Mouse (Mus musculus): ENCODE measurements around the gene Bcorl1.

The Bcorl1 gene

DNA sequence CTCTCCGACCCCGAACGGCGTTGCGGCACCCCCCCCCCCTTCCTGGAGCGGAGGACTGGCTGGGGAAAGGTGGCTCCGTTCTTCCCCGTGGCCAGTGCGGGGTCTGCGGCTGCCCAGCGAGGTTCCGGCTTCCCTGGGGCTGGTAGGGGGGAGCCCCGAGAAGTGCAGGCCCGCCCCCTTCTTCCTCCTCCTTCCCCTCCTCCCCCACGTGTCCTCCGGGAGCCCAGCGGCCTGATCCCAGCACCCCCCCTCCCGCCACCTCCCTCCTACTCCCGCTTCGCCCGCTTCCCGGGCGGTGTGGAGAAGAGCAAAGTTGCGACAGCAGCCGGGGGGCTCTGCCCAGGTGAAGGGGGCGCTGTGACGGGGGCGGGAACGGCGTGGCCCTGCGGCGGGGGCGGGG is at the start of gene Bcorl1:
Gene Bcorl1, plus strand, starts transcription at position 218 of the 400 bp plus-strand sequence.
- peak; percentile 63 for DNase-seq (ENCODE audit: low spot score)

DNA sequence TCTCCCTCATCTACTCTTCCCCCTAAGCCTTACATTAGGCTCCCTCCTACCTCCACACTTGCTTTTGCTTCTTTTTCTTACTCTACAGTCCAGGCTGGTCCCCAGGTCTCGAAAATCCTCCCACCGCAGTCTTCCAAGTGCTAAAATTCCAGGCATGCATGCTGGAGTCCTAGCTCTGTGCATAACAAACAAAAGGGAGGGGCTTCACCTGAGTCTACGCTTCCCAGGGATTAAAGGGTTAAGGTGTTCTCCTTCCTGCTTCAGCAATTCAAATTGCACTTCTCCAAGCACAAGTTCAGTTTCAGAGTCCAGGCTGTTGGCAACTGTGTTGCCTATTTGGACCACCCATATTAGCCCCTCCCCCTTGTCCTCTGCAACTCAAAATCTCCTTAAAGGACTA is 49.7 kb upstream of the Bcorl1 start:
- DNase-seq (ENCODE audit: low spot score), result no peak

DNA sequence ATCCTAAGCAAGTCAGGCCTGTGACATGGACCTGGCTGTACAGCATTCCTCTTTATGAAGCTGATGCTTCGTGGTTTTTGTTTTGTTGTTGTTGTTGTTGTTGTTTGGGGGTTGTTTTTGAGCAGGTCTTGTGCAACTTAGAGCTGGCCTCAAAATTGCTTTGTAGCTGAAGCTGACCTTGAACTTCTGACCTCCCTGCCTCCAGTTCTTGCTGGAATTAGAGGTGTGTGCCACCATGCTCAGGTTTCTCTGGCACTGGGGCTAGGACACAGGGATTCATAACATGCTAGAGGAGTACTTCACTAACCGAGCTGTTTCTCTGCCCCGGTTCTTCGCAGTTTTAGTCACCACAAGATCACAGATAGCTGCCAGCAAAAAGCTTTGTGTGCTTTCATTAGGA is 35.8 kb upstream of the Bcorl1 start:
- DNase-seq (ENCODE audit: low spot score), result no peak

DNA sequence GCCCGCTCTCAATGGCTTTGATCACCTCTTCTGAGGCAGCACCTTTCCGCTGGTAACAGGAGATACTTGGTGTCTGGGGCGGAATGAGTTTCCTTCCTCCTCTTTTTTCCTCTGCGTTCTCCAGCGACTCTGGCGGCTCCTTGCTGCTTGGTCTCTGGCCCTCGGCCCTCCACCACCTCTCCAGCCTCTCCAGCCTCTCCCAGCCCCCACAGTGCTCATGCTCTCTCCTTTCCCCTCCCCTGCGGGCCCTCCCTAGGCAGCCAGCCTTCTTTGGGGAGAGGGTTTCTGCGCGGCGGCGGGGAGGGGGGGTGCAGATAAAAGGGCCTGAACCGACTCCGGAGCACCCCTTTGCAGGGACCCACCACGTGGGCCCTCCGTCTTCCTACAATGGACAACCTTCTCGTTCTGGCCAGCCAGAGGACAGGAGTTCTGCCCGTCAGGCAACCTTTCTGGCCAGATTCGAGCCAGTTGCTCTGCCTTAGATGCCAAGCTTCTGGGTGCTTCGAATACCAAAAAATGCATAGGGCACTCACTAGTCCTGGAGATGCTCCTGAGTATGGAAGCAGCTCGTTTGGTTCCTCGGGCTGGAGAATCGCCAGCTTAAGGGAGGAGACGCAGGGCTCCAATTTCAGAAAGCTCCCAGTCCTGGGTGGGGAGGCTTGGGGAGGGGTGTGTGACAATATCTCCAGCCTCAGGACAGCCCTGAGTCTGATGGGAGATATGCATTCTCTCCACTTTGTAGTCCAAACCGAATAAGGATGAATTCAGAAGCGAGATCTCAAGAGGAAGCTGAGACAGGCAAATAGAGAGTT is 30.2 kb upstream of the Bcorl1 start:
- DNase-seq (ENCODE audit: low spot score), result no peak

DNA sequence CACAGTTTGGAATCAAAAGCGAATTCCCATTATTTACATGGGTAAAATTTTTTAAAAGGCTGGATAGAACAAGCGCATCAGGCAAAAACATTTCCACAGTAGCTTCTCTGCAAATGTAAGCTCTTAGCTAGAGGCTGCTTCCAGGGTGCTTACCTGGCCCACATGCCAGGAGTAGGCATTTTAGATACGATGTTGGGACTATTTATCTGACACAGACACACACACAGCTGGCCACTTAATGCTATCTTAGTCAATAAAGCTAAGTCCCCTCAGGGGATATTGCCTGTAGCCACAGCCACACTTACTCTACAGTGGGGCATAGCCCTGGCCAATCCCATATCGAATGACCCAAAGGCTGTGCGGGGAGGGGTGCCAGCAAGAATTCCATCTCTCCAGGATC is 29.4 kb upstream of the Bcorl1 start:
- DNase-seq (ENCODE audit: low spot score), result no peak

DNA sequence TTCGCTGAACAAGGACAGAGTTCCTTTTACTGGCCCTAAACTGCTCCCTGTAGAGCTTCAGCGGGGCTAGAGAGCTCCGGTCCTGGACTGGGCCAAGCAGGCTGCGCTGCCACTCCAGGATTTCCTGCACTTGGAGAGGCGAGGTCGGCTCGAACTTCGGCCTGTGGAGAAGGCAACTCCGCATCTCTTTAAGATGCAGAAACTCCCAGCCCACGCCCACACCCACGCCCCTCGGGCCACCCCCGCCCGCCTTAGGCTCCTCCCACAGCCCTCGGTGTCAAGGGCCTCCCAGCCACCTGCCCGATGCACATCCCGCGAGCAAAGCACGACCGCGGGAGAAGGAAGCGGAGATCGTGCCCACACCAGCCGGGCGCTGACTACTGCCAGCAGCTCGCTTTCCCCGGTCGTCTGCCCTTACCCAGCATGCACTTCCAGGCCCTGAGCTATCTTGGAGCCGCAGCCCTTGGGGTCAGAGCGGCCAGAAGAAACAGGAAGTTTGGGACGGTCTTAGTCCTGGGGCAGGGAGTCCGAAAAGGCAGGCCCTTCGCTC is 26.6 kb upstream of the Bcorl1 start:
- peak; percentile 86 for DNase-seq (ENCODE audit: low spot score)

DNA sequence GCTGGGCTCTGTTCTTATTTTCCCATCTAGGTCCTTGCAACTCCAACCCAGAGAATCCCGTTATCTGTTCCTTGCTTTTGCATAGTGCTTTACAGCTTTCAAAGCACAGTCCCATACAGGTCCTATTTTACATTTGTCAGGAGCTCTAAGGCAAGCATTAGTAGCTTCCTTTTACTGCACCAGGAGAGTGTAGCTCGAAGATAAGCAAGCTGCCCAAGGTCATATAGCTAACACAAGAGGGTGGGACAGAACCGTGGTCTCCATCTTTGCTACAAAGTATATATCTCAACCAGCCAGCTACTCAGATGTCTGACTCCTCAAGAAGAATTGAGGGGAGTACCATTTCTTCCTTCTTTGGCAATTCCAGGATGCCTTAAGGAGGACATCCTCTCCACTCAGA is 23.7 kb upstream of the Bcorl1 start:
- no peak for DNase-seq (ENCODE audit: low spot score)

DNA sequence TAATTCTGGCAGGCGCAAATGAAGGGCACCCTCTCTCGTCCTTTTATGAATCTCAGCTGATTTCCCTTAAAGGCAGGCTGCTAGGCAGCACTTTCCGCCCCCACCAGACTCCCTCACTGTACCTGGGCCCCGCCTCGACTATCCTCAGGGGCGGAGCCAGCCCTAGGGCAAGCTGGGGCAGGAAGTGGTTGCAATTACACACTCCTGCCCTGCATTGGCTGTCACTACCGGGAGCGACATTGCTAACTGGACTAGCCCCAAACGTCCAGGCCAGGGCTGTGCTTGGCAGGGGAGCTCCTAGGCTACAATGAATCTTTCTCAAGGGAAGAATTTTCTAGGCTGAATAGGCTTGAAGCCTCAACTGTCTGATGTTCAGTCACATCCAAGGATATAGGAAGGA is 23.0 kb upstream of the Bcorl1 start:
- DNase-seq (ENCODE audit: low spot score), result no peak

DNA sequence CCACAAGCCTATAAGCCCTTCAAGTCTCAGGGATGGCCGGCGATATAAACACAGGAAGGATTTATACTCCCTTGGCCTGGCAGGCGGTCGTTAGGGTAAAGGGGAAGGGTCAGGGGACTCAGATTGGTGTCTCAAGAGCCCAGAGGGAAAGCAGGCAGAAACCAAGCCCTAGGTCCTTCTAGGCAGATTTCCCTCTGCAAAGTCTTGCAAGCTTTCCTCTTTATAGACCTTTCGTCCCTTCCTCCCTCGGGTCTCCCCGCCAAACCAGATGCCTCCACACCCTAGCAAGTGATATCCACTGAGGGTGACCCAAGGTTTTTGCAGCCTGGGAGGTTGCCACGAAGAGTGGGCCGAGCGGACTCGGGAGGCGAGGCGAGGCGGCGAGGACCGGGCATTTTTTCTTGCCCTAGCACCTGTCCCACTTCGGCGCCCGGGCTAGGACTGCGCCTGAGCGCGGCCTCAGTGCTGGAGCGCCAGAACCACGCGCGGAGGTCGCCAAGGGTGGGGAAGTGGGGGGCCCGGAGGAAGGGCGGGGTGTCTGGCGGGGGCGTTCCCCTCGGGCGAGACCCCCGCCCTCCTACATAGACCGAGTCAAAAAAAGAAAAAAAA is 613 bp upstream of the Bcorl1 start:
- DNase-seq (ENCODE audit: low spot score), result no peak

DNA sequence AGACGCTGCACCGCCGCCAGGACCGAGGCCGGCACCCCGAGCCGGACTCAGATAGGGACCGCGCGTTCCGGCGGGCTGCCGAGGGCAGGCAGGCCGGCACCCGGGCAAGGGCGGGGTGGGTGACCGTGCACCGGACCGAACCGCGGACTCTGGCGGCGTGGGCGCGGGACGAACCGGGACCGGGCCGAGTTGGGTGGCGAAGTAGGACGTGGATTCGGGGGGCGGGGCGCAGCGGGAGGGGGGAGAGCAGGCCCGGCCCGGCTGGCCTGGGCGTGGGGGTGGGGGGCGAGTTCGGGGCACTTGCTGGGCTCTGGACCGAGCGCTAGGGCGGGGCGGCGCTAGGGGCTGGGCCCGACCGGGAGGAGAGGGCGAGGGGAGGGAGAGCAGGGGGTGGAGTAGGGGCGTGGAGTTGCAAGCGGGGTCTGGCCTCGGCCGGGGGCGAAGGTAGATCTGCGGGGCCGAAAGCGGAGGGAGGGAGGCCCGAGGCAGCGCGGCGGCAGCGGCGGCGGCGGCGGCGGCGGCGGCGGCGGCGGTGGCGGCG is 533 bp downstream of the Bcorl1 start:
- peak; percentile 78 for DNase-seq (ENCODE audit: low spot score)

DNA sequence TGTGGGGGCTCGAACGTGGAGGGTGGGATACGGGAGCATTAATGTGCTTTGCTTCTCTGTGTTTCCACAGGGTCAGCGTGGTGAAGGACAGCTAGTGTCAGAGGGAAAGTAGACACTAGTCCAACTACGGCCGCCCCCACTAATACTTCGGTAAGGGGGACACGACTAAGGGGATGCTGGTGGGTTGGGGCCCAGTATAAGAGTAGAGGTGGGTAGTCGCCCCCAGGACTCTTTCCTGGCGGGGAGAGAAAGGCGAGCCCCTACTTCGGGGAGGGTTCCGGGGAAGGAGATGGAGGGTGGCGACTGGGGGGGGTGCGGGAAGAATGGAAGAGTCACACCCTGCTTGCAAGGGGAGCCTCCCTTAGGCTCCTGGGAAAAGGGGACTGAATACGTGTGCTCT is 1.6 kb downstream of the Bcorl1 start:
- DNase-seq (ENCODE audit: low spot score), result no peak

DNA sequence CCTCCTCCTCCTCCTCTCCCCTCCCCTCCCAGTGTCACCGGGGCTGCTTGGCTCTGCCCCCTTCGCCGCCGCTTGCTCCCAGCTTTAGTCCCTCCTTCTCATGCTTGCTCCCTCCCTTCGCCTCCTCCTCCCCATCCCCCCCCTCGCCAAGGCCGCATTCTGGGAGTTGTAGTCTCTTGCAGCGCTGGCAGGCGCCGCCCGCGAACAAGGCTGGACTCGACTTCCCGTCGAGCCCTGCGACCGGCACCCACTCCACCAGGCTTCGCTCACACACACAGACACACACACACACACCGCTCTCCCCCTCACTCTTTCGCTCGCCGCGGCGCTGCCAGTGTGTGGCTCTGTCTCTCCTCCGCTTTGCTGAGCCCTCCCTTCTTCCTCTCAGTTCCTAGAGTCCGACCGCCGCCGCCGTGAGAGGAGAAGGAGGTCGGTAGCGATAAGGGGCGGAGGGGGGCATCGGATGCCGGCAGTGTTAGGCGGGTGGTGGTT is 2.3 kb downstream of the Bcorl1 start:
- DNase-seq (ENCODE audit: low spot score), result peak; percentile 93

DNA sequence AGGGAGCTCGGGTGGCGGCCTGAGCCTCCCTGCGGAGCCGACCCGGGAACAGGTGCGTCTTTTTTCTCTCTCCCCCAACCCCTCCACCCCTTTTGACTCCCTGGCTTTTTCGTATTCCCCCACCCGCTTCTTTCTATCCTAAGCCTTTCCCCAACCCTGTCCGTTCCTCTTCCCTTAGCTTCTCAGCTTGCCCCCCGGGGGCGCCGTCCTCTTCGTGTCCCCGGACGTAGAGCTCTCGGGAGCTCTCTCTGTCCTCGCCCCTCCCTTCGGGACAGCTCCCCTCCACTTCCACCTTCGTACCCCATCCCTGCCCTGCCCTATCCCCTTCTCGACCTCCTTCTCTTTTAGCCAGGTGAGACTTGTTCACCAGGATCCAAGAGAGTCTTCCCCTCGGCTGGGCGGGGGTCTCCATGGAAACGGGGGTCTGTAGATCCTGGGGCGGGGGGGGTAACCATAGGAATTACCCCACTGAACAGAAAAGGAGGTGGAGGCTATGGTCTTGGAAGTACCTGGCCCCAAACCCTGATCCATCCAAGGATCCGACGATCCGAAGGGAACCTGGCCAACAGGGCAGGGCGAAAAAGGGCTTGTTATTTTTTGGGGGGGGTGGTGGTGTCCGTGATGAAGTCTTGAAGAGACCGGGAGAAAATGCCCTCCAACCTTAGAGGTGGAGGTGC is 2.9 kb downstream of the Bcorl1 start:
- peak; percentile 1 for DNase-seq (ENCODE audit: low spot score)

DNA sequence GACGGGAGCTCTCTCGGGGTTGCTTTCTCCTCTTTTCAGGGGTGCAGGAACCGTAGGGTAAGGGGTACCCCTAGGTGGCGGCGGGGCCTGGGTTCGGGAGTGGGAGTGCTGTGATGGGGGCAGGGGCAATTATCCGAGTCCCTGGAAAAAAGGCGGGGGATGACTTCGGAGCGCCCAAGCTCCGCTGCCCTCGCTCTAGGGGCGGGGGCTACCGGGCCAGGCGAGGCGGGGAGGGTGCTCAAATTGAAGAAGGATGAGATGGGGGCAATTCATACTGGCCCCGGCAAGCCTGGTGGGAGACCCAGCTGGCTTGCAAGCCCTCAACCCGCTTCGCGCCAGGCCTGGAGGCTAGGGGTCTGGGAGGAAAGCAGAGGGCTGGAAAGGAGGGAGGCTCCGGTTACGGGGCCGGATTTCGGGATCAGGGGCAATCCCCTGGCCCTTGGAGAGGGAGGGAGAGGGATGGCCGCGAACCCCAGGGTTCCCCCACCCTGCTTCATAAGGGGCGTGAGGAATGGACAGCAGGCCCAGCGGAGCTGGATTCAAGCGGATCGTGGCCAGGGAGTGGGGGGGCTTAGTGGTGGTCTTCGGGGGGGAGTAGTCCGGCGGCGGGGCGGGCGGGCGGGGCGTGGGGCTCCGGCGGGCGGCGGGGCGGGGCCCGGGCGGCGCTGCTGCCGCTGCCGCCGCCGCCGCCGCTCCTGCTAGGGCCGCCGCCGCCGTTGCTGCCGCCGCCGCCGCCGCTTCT is 3.7 kb downstream of the Bcorl1 start:
- DNase-seq (ENCODE audit: low spot score), result peak; percentile 2

DNA sequence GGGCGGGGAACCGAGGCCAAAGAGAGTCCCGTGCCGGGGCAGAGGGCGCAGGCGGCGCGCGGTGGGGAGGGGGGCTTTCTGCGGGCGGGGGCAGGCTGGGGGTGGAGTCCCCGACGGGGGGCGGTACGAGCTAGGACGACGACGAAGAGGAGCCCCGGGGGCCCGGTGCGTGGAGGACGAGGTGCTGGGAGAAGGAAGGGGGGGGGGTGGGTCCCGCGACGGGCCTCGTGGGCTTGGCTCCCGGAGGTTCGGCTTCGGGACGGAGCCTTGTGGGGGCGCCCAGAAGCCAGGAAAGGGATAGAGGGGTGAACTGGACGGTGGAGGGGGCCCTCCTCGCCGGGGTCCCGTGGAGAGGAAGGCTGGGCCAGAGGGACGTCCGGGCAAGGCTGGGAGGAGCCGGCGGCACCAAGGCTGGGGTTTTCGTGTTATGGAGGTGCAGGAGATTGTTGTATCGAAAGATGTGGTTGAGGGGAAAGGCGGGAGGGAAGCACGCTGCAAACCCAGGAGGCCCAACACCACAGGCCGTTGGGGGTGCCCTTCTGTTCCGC is 4.3 kb downstream of the Bcorl1 start:
- peak; percentile 28 for DNase-seq (ENCODE audit: low spot score)

DNA sequence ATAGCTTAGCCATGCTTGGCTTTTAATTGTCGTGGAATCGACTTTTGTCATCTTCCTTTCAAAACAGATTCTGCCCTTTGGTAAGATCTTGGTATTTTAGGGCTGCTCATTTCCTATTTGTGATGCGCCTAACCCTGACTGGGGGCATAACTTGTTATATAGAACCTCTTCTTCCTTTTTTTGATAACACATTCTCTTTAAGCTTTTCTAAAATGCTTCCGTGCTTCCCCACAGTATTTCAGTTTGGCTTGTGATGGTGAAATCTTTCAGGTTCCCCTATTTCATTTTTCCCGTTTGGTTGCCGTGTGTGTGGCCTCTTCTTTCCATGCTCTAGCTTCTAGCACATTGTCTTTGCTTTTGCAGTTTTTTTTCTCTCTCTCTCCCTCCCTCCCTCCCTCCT is 14.2 kb downstream of the Bcorl1 start:
- no peak for DNase-seq (ENCODE audit: low spot score)

DNA sequence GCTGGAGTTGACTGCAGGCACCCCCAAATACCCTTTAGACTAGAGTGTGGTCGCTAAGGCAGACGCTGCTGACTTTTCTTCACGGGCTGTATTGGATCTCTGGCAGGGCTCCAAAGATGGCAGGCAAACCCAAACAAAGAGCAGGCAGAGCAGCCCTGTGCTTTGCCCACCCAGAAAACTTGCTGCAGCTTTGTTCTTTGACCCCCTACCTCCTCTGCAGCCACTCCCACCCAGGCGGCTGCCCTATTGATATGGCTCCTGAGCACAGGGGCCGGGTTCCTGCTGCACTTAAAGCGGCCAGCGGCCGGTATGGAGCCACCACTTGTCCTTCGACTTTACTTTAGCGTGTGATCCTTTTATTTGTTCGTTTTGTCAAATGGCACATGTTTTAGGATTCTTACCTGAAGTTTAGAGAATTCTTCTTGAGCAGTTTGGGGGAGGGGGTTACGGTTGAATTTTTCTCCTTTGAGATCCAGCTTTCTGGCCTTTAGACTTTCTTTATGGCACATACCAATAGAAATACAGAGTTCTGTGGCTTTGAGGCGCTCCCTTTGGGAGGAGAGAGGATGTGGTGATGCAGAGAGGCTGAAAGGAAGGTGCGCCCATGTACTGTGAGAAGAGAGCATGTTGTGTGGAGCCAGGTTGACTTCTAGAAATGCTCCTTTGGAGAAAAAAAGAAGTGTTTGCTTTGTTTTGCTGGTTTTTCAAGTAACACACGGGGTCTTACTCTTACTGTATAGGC is 24.8 kb downstream of the Bcorl1 start:
- no peak for DNase-seq (ENCODE audit: low spot score)

DNA sequence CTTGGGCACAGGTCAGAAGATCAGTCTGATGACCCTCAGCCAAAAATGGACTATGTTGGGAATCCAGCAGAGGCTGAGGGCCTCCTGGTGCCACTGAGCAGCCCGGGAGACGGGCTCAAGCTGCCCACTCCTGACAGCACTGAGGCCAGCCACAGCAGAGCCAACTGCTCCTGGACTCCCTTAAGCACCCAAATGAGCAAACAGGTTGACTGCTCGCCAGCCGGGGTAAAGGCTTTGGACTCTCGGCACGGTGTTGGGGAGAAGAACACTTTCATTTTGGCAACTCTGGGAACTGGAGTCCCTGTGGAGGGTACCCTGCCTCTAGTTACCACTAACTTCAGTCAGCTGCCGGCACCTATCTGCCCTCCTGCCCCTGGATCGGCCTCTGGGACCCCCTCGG is 26.7 kb downstream of the Bcorl1 start:
- no peak for DNase-seq (ENCODE audit: low spot score)

DNA sequence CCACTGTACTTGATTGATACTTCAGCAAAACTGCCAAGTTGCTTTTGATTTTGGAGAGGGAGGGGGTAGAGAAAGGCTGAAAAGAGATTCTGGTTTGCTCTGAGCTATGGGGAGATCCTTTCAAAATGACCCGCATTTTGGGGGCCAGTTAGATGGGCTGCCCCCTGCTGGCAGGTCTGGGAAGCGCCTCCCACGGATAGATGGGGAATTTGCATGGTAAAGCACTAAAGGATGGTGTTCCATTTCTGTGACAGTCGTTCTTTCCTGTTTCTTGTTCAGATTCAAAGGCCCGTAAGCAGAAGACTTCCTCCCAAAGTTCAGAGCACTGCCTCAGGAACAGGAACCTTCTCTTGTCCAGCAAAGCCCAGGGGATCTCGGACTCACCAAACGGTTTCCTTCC is 42.5 kb downstream of the Bcorl1 start:
- no peak for DNase-seq (ENCODE audit: low spot score)

DNA sequence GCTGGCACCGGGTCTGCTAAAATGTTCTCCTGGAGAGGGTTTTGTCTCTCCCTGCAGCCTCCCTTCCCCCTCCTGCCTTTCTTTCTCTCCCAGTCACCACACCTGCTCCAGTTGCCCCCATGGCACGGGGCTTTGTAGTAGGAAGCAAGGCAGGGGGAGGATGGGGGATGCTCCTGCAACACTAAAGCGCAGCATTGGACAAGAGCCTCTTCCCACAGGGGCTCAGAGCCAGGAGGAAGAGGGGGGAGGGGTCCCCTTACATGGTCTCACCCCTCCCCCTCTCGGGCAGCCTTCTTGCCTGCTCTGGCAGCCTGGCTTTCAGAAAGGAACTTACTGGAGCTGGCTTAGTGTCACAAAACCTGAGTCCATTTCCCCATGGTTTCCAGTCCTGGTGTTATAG is 44.8 kb downstream of the Bcorl1 start:
- DNase-seq (ENCODE audit: low spot score), result no peak

DNA sequence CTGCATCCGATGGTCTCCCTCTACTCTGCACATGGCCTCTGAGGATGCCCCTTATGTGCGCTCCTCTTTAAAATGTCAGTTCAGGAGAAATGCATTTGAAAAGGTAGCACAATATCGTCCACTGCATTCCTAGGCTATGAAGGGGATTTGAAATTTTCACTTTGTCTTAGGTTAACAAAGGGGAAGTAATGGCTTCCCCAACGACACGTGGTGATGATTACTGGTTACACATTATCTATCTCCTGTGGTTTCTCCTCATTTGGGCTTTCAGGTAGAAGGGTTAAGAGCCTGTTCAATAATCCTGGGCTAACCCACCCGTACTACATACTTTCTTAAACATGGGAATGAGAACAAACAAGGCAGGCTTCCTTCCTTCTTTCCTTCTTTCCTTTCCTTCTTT is 48.2 kb downstream of the Bcorl1 start:
- DNase-seq (ENCODE audit: low spot score), result no peak

All from yolk sac, embryonic 10.5 days (tissue).